Mouse (Mus musculus) naive thymus-derived CD4-positive, alpha-beta T cell, adult 2 months (primary cell): ENCODE data around the gene Gm12216.
"Not testable (repeated sequence)": the region's sequence is repeated elsewhere in the genome, so short reads cannot be mapped to it uniquely, and the experiment has no call there.

Source experiments
- DNase-seq: peaks from one replicate; pipeline ENCODE4 v3.0.0-alpha.2; 2011; ENCODE audit warnings: low read depth

The Gm12216 gene

GRCm38 (mm10) chr11:53873909-53874704 lies 15.1 kb upstream of the Gm12216 start:
- peak; percentile 49 for DNase-seq

DNA sequence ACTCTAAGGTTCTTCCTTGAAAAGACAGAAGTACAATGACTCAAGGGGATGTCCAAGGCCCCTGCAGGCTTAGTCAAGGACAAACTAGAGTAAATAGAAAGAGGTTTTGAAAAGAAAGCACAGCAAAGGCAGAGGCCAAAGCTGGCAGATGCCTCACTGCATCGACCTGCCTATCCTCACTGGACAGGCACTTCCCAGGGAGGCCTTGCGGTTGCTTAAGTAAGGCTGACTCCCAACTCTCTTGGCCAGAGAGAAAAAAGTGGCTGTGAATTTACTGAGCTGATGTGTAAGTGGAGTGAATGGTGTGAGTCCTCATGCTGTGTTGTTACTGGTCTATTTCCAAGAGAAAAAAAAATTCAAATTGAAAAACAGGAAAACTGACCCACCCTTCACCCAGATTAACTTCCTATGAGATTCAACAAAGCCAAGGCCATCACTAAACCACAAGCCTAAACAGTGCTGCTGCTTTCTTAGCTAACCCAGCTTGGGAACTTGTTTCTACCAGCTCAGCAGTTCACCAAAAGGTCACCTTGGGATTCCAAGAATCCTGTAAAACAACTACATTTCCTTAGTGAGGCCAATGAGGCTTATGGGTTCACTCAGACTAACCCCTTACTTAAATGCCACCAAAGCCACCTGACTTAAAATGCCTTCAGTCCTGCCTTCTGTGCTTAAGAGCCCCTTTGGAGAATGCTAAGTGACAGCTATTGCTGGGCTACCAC lies 12.9 kb upstream of the Gm12216 start:
- no peak for DNase-seq

- DNase-seq = no peak
These were observed 10.1 kb upstream of the Gm12216 start for GRCm38 (mm10) chr11:53869172-53869571.

DNA sequence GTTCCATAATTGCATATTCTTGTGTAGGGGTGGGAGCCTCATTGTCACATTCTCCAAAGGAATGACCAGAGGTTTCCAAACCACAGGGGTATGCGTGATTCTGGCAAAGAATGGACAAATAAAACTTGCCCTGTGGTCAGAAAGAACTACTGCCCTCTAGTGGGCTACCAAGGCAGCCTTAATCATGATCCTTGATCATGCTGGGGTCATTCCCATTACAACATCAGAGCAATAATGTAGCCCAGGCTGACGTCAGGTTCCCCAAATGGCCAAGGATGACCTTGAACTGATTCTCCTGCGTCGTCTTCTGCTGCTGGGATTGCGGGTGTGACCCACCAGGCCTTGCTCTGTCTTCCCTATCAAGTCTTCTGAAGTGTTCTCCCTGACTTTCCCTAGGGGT lies 9.3 kb upstream of the Gm12216 start:
- not testable (repeated sequence) for DNase-seq

DNA sequence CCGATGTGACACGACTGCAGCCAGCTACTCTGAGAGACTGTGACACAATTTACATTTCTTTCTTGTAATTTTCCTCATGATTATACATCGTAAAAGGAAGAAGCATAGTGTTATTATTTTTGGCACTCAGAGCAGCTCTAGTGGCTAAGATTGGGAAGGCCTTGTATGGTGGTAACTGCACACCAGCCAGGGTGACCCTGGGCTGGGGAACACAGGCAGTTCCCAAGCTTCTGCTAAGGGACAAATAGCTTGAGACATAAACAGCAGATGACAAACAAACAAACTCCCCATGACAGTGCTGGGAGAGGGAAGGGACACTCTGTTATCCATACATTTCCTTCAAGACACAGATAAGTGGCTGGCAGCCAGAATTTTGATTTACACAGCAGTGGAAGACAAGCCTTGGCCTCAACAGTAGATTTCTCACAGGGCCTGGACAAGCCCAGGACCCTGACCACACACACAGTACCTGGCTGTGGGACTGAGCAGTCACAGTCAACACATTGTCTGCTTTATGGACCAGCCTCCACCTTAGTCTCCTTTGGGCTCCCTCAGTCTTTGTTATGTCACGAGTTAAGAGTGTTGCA lies 5.8 kb upstream of the Gm12216 start:
- not testable (repeated sequence) for DNase-seq

DNA sequence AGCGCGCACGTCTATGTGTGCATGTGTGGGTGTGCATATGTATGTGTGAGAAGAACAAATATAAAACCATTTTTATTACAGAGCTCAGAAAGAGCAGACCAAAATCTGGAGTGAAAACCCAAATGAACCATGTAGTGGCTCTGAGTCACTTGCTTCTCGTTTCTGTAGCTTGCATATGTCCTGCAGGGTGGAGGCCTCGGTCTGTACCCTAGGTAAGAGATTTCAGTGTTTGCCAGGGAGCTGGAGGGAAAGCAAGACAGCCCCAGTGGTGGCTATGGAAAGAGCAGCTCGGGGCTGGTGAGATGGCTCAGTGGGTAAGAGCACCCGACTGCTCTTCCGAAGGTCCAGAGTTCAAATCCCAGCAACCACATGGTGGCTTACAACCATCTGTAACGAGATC lies 1.9 kb upstream of the Gm12216 start:
- DNase-seq = not testable (repeated sequence)

GRCm38 (mm10) chr11:53858058-53858760 lies 847 bp downstream of the Gm12216 start:
- DNase-seq = peak; percentile 52

GRCm38 (mm10) chr11:53853665-53854064 lies 5.4 kb downstream of the Gm12216 start:
- DNase-seq = no peak

- peak; percentile 92 for DNase-seq
These were observed 7.3 kb downstream of the Gm12216 start for GRCm38 (mm10) chr11:53851795-53852194.

GRCm38 (mm10) chr11:53849588-53850320 lies 9.3 kb downstream of the Gm12216 start:
- peak; percentile 71 for DNase-seq

DNA sequence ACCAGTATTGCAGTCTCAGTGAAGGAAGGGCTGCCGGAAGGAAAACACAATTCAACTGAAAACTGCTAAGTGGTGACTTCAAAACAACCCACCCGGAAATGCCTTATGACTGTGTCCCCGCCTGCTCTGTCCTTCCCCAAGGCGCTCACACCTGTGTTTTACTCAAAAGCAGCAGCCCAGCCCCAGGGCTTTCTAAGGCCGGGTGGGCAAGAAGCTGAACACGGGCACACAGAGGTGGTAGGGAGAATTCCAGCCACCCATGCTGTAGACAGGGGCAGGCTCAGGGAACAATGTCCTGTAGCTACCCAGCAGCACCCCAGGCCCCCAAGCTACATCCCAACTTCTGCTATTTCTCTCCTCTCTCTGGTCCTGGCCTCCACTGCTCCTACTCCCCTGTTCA lies 13.4 kb downstream of the Gm12216 start:
- DNase-seq = peak; percentile 78

- DNase-seq = no peak
These were observed 15.9 kb downstream of the Gm12216 start for GRCm38 (mm10) chr11:53843106-53843505.

DNA sequence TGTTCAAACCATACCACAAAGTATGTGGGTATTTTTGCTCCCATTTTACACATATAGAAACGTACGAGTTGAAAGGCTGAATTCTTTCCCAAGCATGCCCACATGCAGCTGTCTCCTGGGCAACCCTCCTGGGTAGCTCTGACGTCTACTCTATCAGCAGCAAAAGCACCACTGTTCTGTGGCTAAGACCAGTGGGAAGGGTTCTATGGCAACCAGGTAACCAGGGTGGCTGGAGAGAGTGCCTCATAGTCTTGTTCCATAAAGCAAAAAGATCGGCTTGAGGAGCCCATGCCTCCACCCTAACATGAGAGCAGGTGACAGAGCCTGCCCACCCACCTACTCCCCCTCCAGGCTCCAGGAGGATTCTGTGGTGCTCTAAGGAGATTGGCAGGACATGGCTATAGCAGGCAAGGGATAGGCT lies 16.9 kb downstream of the Gm12216 start:
- peak; percentile 50 for DNase-seq

GRCm38 (mm10) chr11:53841514-53841913 lies 17.5 kb downstream of the Gm12216 start:
- no peak for DNase-seq

DNA sequence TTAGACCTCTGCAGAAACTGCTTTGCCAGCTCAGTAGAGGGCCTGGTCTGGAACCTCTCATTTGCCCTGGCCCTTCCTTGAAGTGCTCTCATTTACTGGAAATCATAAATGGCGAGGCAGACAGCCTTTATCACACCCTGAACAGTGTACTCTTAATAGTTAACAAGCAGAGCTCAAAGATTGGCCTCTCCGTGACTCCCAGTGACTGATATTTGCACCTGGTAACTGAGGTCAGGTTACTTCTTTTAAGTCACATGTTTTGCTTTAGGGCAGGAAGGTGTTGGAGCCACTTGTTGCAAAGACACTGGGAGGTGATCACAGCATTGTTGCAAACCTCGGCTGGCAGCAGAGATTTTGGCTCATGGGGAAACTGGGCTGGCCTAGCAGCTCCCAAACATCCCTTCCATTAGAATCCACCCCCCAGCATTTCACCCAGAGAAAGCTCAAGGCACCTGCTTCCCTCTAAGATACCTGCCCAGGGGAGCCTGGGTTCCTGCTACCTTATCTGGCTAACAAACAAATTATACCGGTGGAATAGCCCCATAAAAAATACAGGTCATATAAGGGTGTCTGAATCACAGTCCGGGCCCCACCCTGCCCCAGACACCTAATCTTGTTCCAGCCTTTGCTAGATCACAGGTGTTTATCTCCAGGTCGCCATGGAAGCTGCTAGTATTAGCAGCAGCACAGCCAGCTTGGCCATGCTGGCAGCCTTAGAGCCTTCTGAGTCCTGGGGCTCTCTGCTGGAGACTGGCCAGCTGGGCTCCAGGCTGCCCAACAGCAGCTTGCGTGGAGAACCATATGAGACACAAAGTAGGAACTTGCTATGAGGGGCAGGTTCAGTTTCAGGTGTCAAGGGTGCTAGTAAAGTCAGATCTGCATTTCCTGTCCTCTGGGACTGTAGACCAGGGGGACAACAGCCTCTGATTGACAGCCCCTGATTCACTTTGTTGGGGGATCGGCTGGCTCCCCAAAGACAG lies 19.1 kb downstream of the Gm12216 start:
- DNase-seq = peak; percentile 57

DNA sequence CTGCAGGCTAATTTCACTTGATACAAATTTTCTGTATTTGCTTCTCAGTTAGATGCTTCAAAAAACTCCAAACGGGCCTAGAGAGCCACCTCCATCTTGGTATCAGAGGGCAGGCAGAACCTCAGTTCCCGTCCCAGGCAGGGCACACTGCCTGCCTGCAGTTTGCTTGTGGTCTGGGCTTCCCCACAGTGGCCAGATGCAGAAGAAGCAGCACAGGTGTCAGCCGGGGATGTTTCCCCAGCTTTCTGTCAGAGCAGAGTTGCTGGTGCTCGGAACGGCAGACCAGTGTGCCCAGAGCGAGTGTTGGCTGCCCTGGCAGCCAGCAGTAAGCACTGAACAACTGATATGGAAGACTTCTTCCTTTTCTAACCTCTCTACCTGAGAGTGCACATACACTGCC lies 19.9 kb downstream of the Gm12216 start:
- peak; percentile 65 for DNase-seq

DNA sequence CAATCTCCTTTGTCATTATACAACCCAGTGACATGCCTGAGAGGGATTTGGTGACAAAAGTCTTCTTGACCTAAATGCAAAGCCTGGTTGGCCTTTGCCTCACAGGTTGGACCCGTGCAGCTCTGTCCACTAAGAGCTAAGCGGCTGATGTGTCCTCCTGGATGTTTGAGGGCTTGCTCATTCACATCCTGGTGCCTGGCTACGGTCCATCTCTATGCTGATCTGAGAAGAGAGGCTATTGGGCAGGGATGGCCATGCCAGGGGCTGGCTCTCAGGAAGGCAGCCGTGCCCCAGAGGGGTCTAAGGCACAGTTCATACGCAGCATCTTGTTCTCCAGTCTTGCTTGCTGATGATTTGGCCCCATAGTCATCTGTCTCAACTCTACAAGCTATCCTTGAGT lies 21.3 kb downstream of the Gm12216 start:
- DNase-seq = no peak

DNA sequence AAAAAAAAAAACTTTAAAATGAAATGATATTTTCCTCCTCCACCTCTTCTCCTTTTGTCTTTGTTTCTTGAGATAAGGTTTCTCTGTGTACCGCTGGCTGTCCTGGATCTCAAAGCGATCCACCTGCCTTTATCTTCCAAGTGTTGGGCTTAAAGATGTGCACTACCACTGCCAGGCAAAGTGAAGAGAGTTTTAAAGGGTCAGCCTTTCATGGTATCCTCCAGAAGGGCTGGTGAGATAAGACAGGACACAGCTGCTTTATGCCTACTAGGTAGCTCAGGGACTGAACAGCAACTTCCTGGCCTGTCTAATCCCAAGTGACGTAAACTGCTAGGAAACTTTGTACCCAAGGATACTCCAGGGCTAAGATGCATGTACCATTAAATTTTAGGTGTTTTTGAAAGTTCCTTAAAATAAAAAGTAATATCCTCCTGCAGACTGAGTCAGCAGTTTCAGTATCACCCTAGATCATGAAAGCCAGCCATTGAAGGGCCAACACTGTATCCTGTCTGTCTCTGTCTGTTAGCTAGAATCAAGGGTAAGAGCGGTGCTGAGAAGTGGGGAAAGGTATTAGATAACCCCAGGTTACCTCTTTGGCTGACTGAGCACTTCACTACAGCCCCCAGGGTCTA lies 23.6 kb downstream of the Gm12216 start:
- DNase-seq = no peak

DNA sequence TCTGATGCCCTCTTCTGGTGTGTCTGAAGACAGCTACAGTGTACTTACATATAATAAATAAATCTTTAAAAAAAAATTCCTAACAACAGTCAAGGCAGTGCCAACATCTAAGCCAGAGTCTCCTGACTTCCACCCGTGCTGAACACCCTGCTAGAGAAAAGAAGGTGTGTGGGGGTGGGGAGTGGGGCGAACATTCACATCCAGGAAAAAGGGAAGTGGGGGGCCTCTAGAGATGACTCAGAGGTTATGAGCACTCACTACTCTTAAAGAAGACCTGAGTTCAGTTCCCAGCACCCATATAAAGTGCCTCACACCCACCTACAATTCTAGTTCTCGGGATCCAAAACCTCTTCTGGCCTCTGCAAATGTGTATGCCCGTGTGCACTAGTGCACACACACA lies 33.6 kb downstream of the Gm12216 start:
- DNase-seq = no peak

DNA sequence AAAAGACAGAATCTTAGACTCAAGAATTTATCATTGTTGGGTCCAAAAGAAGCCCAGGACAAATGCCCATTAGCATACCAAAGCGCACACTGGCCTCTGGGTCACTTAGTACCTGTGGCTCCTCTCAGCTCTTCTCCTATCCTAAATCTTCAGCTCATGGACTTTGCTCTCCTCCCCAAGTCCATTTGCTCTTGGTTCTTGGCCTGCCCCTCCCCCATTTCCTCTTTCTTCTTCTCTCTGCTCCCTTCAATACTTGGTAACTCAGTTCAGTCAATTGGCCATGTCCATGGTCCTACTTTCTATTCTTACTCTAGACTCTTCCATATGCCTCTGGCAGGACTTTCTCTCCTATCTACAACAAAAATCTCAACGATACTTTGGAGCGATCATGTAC lies 37.1 kb downstream of the Gm12216 start:
- no peak for DNase-seq
